Mouse (Mus musculus) limb, embryonic 10.5 days (tissue): ENCODE measurements at regions not wholly inside any gene's neighbourhood (a gene's known extent, or its start where the extent isn't known, plus 50 kb on each side); places are given as distances from the start of the nearest gene placed in this dataset.

Experiments
- DNase-seq: peaks from one replicate; pipeline ENCODE4 v3.0.0-alpha.2; 2017; ENCODE audit warnings: low spot score
- H3K27ac ChIP-seq: fragments of 300-500 bp; sonication (generic); 2 replicates; pipeline ENCODE4 v1.5.1; 2016; ENCODE audit warnings: mild to moderate bottlenecking
- H3K27me3 ChIP-seq: fragments of 300-500 bp; sonication (generic); 2 replicates; pipeline ENCODE4 v1.6.1; 2016; ENCODE audit warnings: low read depth, mild to moderate bottlenecking; ENCODE audit not compliant: poor library complexity, severe bottlenecking
- H3K36me3 ChIP-seq: fragments of 300-500 bp; sonication (generic); 2 replicates; pipeline ENCODE4 v1.6.1; 2016; ENCODE audit warnings: mild to moderate bottlenecking, moderate library complexity
- H3K4me1 ChIP-seq: fragments of 300-500 bp; sonication (generic); 2 replicates; pipeline ENCODE4 v1.6.1; 2016
- H3K4me3 ChIP-seq: fragments of 300-500 bp; sonication (generic); 2 replicates; pipeline ENCODE4 v1.5.1; 2016; ENCODE audit warnings: mild to moderate bottlenecking, moderate library complexity
- H3K9me3 ChIP-seq: fragments of 300-500 bp; sonication (generic); replicated peaks from 2 replicates; pipeline ENCODE4 v1.6.1; 2016; ENCODE audit warnings: mild to moderate bottlenecking
- WGBS: fragments of 180-500 bp; shearing (Covaris S2); methylation state at CpG from one replicate; pipeline ENCODE4 v1.1.7; 2016; 5-methylcytosine and 5-hydroxymethylcytosine counted together

DNA sequence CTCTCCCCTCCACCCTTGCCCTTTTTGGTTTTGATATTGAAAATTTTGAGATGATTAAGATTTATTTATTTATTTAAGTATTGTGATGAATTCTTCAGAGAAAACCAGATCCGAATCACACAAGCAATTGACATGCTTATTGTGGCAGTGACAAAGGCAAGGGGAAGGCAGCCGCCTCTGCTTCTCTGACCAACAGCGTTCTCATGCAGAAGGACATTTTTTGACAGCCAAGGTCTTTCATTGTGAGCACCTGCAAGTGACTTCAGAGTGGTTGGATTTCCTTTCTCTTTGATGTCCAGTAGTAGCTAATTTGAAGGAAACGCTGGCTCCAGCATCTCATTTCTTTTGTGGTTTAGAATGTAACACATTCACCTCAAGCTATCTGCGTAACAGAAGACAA, 99.5 kb upstream of the Ccser1 start:
- peak; percentile 28 for DNase-seq
- no peak overlapping the region for H3K27ac ChIP-seq
- peaks cover 33% of the 10 kb centered on the region for H3K4me1 ChIP-seq
- no peaks in the 10 kb centered on the region for H3K27me3 ChIP-seq
- H3K4me3 ChIP-seq, result no peak overlapping the region
- H3K9me3 ChIP-seq, result no peaks in the 10 kb centered on the region
- no peaks in the 10 kb centered on the region for H3K36me3 ChIP-seq
- WGBS, result 62% methylated on average over 5 of the region's 5 CpGs

DNA sequence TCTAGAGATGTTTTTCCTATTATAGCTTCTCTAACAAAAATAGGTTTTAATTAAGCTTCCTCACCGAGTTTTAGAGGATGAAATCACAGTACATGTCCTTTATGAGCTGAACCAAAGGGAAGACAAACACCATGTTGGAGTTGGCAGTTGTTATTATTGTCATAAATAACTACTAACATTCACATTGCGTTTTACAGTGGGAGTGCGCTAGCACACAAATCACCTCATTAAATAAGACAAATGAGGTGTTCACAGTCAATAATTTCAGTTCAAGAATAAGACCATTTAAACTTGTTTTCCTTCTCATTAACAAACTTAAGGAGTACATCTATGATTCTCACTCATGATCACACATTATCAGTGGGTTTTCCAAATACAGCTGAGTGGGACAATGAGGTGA, 96.8 kb upstream of the Ccser1 start:
- H3K27ac ChIP-seq, result no peak overlapping the region
- no peak for DNase-seq
- WGBS, result 33% methylated on average over 3 of the region's 3 CpGs
- no peaks in the 10 kb centered on the region for H3K36me3 ChIP-seq
- H3K9me3 ChIP-seq, result no peaks in the 10 kb centered on the region
- H3K4me1 ChIP-seq, result peaks cover 33% of the 10 kb centered on the region
- H3K4me3 ChIP-seq, result no peak overlapping the region
- no peaks in the 10 kb centered on the region for H3K27me3 ChIP-seq

DNA sequence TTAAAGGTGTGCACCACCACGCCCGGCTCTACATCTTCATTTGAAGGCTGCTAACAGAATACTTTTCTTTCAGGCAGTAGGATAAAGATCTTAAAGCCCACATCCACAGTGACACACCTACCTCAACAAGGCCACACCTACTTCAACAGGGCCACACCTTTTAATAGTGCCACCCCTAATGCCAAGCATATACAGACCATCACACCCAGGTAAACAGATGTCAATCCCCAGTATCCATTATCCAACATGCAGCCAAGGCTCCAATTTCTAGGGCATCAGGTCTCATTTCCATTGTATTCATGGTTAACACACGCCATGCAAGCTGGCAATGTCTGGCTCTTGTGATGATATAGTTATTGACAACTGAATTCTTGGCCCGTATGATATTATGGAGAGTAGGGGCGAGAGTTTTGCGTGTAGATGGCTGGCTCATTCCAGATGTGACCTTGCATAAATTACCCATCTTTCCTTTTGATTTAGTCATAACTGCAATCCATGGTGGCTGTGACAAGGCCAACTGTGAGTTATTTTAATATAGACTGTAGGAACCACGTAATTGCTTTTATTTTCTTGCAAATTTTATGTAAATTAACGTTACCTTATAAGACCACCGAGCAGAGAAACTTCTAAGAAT, 80.7 kb upstream of the Ccser1 start:
- Histone ChIP-seq H3K27ac (no peak overlapping the region), H3K4me3 (no peak overlapping the region), H3K9me3 (no peaks in the 10 kb centered on the region), H3K27me3 (no peaks in the 10 kb centered on the region), H3K36me3 (no peaks in the 10 kb centered on the region), H3K4me1 (peaks cover 3% of the 10 kb centered on the region; the same call in 1 of the 2 replicates)
- WGBS, result 89% methylated on average over 9 of the region's 9 CpGs
- no peak for DNase-seq

DNA sequence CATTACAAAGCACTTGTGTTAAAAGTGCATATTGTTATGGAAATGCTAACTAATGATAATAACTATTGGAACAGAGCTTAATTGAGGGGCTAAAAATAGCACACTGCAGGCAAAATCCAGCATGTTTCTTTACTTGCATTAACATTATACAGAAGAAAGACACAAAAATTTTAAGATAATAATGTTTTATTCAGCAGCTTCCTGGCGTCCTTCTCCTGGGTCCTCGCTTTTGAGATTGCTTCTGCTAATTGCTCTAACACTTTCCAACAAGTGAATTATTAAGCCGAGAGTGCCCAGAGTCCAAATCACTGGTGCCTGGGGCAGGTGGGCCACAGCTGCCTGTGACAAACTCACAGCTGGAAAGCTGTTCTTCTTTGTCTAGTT, 80.2 kb upstream of the Ccser1 start:
- no peak for DNase-seq
- Histone ChIP-seq H3K4me3 (no peak overlapping the region), H3K9me3 (no peaks in the 10 kb centered on the region), H3K4me1 (peaks cover 3% of the 10 kb centered on the region; the same call in 1 of the 2 replicates), H3K36me3 (no peaks in the 10 kb centered on the region), H3K27me3 (no peaks in the 10 kb centered on the region), H3K27ac (no peak overlapping the region)
- 60% methylated on average over 3 of the region's 3 CpGs for WGBS

DNA sequence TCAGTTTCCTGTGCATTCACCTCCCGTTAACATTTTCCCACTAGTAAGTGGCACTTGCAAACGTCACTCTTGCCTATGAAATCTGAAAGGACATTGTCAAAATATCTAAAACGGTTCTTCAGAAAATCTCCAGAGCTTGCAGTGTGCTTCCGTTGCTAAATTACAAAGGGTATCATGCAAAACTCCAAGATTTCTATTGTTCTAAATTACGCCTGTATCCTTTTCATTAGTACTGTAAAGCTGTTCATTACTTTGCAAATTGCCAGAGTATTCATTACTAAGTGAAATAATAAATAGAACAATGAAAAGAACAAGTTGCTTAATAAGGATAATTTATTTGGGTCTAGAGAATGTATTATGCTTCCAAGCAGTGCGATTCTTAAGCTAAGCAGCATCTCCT, 78.2 kb upstream of the Ccser1 start:
- Histone ChIP-seq H3K27me3 (no peaks in the 10 kb centered on the region), H3K4me1 (peaks cover 3% of the 10 kb centered on the region; the same call in 1 of the 2 replicates), H3K9me3 (no peaks in the 10 kb centered on the region), H3K36me3 (no peaks in the 10 kb centered on the region), H3K4me3 (no peak overlapping the region), H3K27ac (no peak overlapping the region)
- DNase-seq, result no peak
- 83% methylated on average over 6 of the region's 6 CpGs for WGBS

DNA sequence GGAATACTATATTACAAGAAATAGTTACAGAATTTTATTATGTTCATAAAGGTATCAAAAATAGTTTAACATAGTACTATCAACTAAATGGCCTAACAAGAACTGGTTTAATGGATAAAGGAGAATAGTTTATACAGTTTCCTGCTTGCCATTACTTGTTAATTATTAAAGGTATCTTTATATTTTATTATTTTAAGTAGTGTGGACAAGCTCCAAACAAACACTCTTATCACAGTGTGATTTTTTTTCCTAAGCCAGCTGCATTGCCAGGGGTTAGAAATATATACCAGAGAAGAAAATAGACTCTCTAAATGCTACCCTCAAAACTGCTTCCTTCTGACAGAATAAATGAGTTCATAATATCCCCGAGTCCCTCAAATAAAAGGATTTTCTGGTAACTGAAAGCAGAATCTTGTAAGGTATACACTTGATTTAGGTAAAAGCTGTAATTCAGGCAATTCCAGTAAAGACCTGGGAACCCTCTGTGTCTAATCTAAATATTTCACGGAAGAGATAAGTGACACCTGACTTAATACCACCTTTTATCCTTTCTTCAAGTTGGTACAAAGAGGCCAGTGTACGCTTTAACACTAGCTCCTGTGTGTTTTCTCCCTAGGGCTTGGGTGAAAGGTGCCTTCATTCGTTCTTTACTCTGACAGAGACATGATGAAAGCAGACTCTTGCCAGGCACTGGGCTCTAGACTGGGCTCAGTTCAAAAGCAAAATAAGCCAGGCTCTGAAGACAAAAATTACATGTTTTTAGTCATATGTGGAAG, 76.5 kb upstream of the Ccser1 start:
- Histone ChIP-seq H3K4me3 (no peak overlapping the region), H3K4me1 (peaks cover 3% of the 10 kb centered on the region; the same call in 1 of the 2 replicates), H3K9me3 (no peaks in the 10 kb centered on the region), H3K27ac (no peak overlapping the region), H3K36me3 (no peaks in the 10 kb centered on the region), H3K27me3 (no peaks in the 10 kb centered on the region)
- DNase-seq, result no peak
- WGBS, result 69% methylated on average over 4 of the region's 4 CpGs

DNA sequence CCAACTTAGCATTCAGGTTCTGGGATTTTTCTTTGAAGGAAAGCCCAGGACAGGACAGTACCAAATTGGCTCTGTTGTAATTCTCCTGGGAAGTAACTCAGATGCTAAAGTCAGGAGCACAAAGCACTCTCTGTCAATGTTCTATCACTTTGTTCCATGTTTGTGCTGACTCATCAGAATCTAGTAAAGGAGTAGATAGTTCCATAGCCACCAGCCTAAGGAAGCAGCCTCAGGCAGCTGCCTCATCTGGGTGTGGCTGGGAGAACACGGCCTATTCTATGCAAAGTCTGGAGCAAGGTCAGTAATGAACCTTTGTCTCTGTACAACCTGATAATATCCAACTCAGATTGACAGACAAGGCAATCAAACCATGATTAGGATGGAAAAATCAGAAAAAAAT, 64.9 kb upstream of the Ccser1 start:
- no peak for DNase-seq
- H3K9me3 ChIP-seq, result no peaks in the 10 kb centered on the region
- whole genome bisulfite sequencing, result 82% methylated on average over 1 of the region's 1 CpGs
- peaks cover 7% of the 10 kb centered on the region for H3K4me1 ChIP-seq
- H3K27ac ChIP-seq, result no peak overlapping the region
- H3K4me3 ChIP-seq, result no peak overlapping the region
- no peaks in the 10 kb centered on the region for H3K36me3 ChIP-seq
- no peaks in the 10 kb centered on the region for H3K27me3 ChIP-seq

DNA sequence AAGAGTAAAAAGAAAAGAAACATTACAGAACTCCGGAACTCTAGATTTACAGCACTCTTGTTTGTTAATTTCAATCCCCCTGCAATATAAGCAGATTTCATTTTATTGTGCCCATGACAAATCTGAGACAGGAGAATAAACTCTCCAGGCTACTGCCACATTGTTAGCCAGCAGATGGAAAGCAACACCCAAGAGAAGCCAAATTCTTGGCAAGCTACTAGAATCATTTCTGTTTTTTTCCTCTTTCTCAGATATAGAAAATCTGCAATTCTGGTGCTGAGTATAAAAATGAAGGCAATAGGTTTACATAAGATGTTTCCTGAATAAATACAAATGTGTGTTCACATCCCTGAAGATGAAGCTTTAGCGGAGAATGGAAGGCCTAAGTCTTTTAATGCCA, 60.5 kb upstream of the Ccser1 start:
- DNase-seq, result no peak
- H3K4me1 ChIP-seq, result peaks cover 9% of the 10 kb centered on the region
- H3K9me3 ChIP-seq, result no peaks in the 10 kb centered on the region
- 77% methylated on average over 2 of the region's 2 CpGs for WGBS
- H3K4me3 ChIP-seq, result no peak overlapping the region
- no peaks in the 10 kb centered on the region for H3K36me3 ChIP-seq
- H3K27me3 ChIP-seq, result no peaks in the 10 kb centered on the region
- H3K27ac ChIP-seq, result no peak overlapping the region

DNA sequence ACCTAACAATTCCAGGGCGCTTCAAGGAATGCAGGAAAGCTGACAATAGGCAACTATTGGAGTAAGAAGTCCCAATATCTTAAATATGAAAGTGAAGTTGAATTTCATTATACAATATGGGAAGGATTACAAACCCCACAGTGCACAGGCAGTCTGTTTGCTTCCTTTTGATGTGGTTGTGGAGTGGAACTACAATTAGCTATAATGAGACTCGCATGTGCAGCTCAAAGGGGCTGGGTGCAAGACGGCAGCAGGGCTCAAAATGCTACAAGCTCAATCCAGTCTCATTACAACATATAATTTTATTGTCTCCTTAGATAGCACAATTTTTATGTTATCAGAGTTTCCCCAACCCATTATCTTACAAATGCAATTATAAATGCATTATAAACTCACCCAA, 54.7 kb upstream of the Ccser1 start:
- no peak overlapping the region for H3K27ac ChIP-seq
- DNase-seq, result no peak
- 53% methylated on average over 3 of the region's 3 CpGs for WGBS
- H3K27me3 ChIP-seq, result no peaks in the 10 kb centered on the region
- H3K4me1 ChIP-seq, result peaks cover 15% of the 10 kb centered on the region
- H3K4me3 ChIP-seq, result no peak overlapping the region
- H3K9me3 ChIP-seq, result no peaks in the 10 kb centered on the region
- H3K36me3 ChIP-seq, result no peaks in the 10 kb centered on the region

DNA sequence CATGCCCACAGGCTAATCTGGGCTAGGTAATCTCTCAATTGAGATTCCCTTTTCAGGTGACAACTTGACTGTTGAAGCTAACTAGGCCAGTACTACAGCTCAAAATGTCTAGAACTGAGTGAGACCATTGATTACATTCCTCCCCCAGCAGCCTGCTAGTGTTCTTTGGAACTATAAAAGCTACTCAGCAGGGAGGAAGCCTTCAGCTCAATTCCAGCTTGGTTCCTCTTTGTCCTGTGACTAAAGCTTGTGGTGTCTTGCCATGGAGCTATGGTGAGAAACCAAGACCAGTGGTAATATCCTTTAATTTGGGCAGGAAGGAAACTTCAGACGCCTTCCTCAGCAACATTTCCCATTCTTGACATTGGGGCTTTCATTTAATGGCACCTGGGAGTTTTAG, 52.9 kb upstream of the Ccser1 start:
- no peak overlapping the region for H3K4me3 ChIP-seq
- H3K27ac ChIP-seq, result no peak overlapping the region
- DNase-seq, result no peak
- no peaks in the 10 kb centered on the region for H3K27me3 ChIP-seq
- WGBS, result 71% methylated on average over 1 of the region's 1 CpGs
- H3K9me3 ChIP-seq, result no peaks in the 10 kb centered on the region
- H3K36me3 ChIP-seq, result no peaks in the 10 kb centered on the region
- H3K4me1 ChIP-seq, result peaks cover 15% of the 10 kb centered on the region

DNA sequence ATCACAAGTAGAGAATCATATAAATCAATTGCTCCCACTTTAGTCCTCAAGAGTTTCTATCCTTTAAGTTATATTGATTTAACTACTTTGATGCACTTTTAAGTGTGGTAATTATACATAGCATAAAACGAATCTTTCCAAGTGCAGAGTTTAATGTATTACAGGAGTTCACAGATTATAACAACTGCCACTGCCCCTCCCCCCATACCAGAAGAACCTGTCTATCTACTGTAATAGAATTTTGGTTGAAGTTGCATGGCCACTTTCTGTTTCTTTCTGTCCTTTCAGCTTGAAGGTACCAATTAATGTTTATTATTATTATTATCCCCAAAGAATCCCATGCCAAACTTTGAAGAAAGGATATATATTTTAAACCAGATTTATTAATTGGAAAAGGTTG, 51.9 kb upstream of the Ccser1 start:
- 71% methylated on average over 1 of the region's 1 CpGs for WGBS
- Histone ChIP-seq H3K9me3 (no peaks in the 10 kb centered on the region), H3K27ac (no peak overlapping the region), H3K36me3 (no peaks in the 10 kb centered on the region), H3K4me3 (no peak overlapping the region), H3K27me3 (no peaks in the 10 kb centered on the region), H3K4me1 (peaks cover 15% of the 10 kb centered on the region)
- DNase-seq, result no peak
